Mouse (Mus musculus) myocyte (in vitro differentiated cells): ENCODE measurements around the gene Stk36. TPM values are rescaled to one million over a fixed set of nuclear protein-coding genes. Genes with fewer than 3 reads are reported as not detected.

ENCODE experiments used
- H3K27me3 ChIP-seq: one replicate; pipeline ENCODE4 v1.6.1; 2011; ENCODE audit not compliant: control insufficient read depth, insufficient read depth, insufficient read length
- H3K36me3 ChIP-seq: one replicate; pipeline ENCODE4 v1.6.1; 2011; ENCODE audit not compliant: control insufficient read depth, insufficient read depth
- H3K4me2 ChIP-seq: one replicate; pipeline ENCODE4 v1.6.1; 2011; ENCODE audit warnings: low read depth, control low read depth
- H3K4me3 ChIP-seq: one replicate; pipeline ENCODE4 v1.5.1; 2011; ENCODE audit warnings: mild to moderate bottlenecking, control low read depth, moderate library complexity
- H3K79me2 ChIP-seq: one replicate; pipeline ENCODE4 v1.6.1; 2011; ENCODE audit not compliant: control insufficient read depth, insufficient read depth
- H3ac ChIP-seq: one replicate; pipeline ENCODE4 v1.6.1; 2011; ENCODE audit not compliant: control insufficient read depth, insufficient read length
- CEBPB ChIP-seq: IDR thresholded peaks from 2 replicates; pipeline ENCODE4 v1.6.1; 2011; ENCODE audit warnings: mild to moderate bottlenecking, moderate library complexity; ENCODE audit not compliant: poor library complexity, insufficient read depth, severe bottlenecking
- E2F4 ChIP-seq: IDR thresholded peaks from one replicate; pipeline ENCODE4 v1.6.1; 2011; ENCODE audit warnings: mild to moderate bottlenecking, control low read depth, moderate library complexity; ENCODE audit not compliant: insufficient read depth
- MAX ChIP-seq: IDR thresholded peaks from one replicate; pipeline ENCODE4 v1.6.1; 2011; ENCODE audit warnings: low read depth, mild to moderate bottlenecking, control low read depth
- MYOD1 ChIP-seq, 3 experiments: IDR thresholded peaks; one replicate each; pipeline ENCODE4 v1.6.1; 2011; ENCODE audit warnings: control low read depth in 2 of 3, low read depth in 2 of 3, mild to moderate bottlenecking in 2 of 3, moderate library complexity in 1 of 3; ENCODE audit not compliant: insufficient read length in 2 of 3, control insufficient read depth in 1 of 3
- MYOG ChIP-seq, 3 experiments: IDR thresholded peaks; one replicate each; pipeline ENCODE4 v1.6.1; 2011; ENCODE audit warnings: control low read depth in 2 of 3, low read depth in 2 of 3, mild to moderate bottlenecking in 2 of 3; ENCODE audit not compliant: insufficient read length in 2 of 3, control insufficient read depth in 1 of 3, insufficient read depth in 1 of 3
- POLR2A ChIP-seq: IDR thresholded peaks from one replicate; pipeline ENCODE4 v1.6.1; 2011; ENCODE audit warnings: low read depth, mild to moderate bottlenecking, control low read depth, moderate library complexity; ENCODE audit not compliant: insufficient read length
- POLR2AphosphoS2 ChIP-seq: IDR thresholded peaks from one replicate; pipeline ENCODE4 v1.6.1; 2011; ENCODE audit warnings: low read depth, control low read depth; ENCODE audit not compliant: insufficient read length
- REST ChIP-seq: IDR thresholded peaks from one replicate; pipeline ENCODE4 v1.6.1; 2011; ENCODE audit warnings: mild to moderate bottlenecking, control low read depth, moderate library complexity; ENCODE audit not compliant: insufficient read depth, insufficient read length
- SRF ChIP-seq: IDR thresholded peaks from one replicate; pipeline ENCODE4 v1.6.1; 2011; ENCODE audit warnings: low read depth; ENCODE audit not compliant: control insufficient read depth, insufficient read length
- TCF12 ChIP-seq: IDR thresholded peaks from one replicate; pipeline ENCODE4 v1.6.1; 2011; ENCODE audit warnings: mild to moderate bottlenecking, control low read depth; ENCODE audit not compliant: poor library complexity, insufficient read depth, severe bottlenecking
- TCF3 ChIP-seq: IDR thresholded peaks from one replicate; pipeline ENCODE4 v1.6.1; 2011; ENCODE audit warnings: low read depth, control low read depth; ENCODE audit not compliant: insufficient read length
- USF1 ChIP-seq: IDR thresholded peaks from one replicate; pipeline ENCODE4 v1.6.1; 2011; ENCODE audit warnings: low read depth, mild to moderate bottlenecking, control low read depth, moderate library complexity
- polyA plus RNA-seq: library from polyadenylated mRNA; unstranded; fragments of >200 nt; fragmentation: generic; extraction: Trizol; gene quantifications from one replicate; pipeline ENCODE4 v1.2.1, GENCODE M21; 2012; ENCODE audit warnings: missing spikeins

The Stk36 gene
- polyA plus RNA-seq: 5.2 TPM

GRCm38 (mm10) chr1:74601267-74601962 lies at the start of gene Stk36, which contains the start of gene Rnf25:
Gene Stk36 (plus strand): TSS chr1:74601445.
Gene Rnf25 (minus strand): TSS chr1:74601397.
- Histone ChIP-seq H3K4me2 (peak within 1 kb of the TSS; percentile 87), H3K4me3 (peak within 1 kb of the TSS; percentile 64), H3K27me3 (no peaks in the 10 kb centered on the region), H3K79me2 (peaks cover 20% of the 10 kb centered on the region), H3ac (peak within 1 kb of the TSS; percentile 35), H3K36me3 (peaks cover 19% of the 10 kb centered on the region)
- TF ChIP-seq TCF12: no peak
- peak; percentile 92 for TF ChIP-seq SRF
- TF ChIP-seq MAX: no peak
- TF ChIP-seq REST: no peak
- TF ChIP-seq MYOD1 (IDR thresholded peaks at IDR 0.05; ENCODE audit: control insufficient read depth in 1 of 3, insufficient read length in 2 of 3, low read depth in 2 of 3): peak; percentile 38 to 42 (median 41)
- peak; percentile 81 for TF ChIP-seq POLR2A
- peak; percentile 86 for TF ChIP-seq POLR2AphosphoS2
- TF ChIP-seq CEBPB: no peak
- no peak for TF ChIP-seq TCF3
- no peak for TF ChIP-seq E2F4
- TF ChIP-seq MYOG (IDR thresholded peaks at IDR 0.05; ENCODE audit: control insufficient read depth in 1 of 3, insufficient read depth in 1 of 3, insufficient read length in 2 of 3, low read depth in 2 of 3): peak in 2 of 3 experiments; percentile 6 to 48
- TF ChIP-seq USF1: no peak

- H3K27me3 ChIP-seq: no peaks in the 10 kb centered on the region
- no peak overlapping the region for H3K4me3 ChIP-seq
- no peaks in the 10 kb centered on the region for H3K79me2 ChIP-seq
- H3K4me2 ChIP-seq: no peak overlapping the region
- H3K36me3 ChIP-seq: no peaks in the 10 kb centered on the region
- TF ChIP-seq POLR2A (no peak), TCF12 (no peak), USF1 (no peak), MAX (no peak), MYOD1 (IDR thresholded peaks at IDR 0.05; ENCODE audit: control insufficient read depth in 1 of 3, insufficient read length in 2 of 3, low read depth in 2 of 3) (no peak), MYOG (IDR thresholded peaks at IDR 0.05; ENCODE audit: control insufficient read depth in 1 of 3, insufficient read depth in 1 of 3, insufficient read length in 2 of 3, low read depth in 2 of 3) (no peak), E2F4 (no peak), TCF3 (no peak), REST (no peak), SRF (no peak), CEBPB (no peak), POLR2AphosphoS2 (no peak)
- H3ac ChIP-seq: no peak overlapping the region
These were observed 42.2 kb upstream of the Stk36 start for GRCm38 (mm10) chr1:74559061-74559460.

GRCm38 (mm10) chr1:74565834-74566233 lies 35.4 kb upstream of the Stk36 start:
- Histone ChIP-seq H3K79me2 (no peaks in the 10 kb centered on the region), H3K4me2 (no peak overlapping the region), H3ac (no peak overlapping the region), H3K36me3 (peaks cover 32% of the 10 kb centered on the region), H3K27me3 (no peaks in the 10 kb centered on the region), H3K4me3 (no peak overlapping the region)
- TF ChIP-seq POLR2A (no peak), MAX (no peak), TCF3 (no peak), POLR2AphosphoS2 (no peak), TCF12 (no peak), CEBPB (no peak), SRF (no peak), MYOG (IDR thresholded peaks at IDR 0.05; ENCODE audit: control insufficient read depth in 1 of 3, insufficient read depth in 1 of 3, insufficient read length in 2 of 3, low read depth in 2 of 3) (no peak)

GRCm38 (mm10) chr1:74569739-74570719 lies 31.2 kb upstream of the Stk36 start:
- TF ChIP-seq E2F4 (no peak), REST (no peak), TCF12 (no peak), SRF (no peak), MYOG (IDR thresholded peaks at IDR 0.05; ENCODE audit: control insufficient read depth in 1 of 3, insufficient read depth in 1 of 3, insufficient read length in 2 of 3, low read depth in 2 of 3) (no peak), TCF3 (no peak), MAX (no peak), CEBPB (no peak), MYOD1 (IDR thresholded peaks at IDR 0.05; ENCODE audit: control insufficient read depth in 1 of 3, insufficient read length in 2 of 3, low read depth in 2 of 3) (no peak), POLR2A (no peak), USF1 (no peak), POLR2AphosphoS2 (no peak)
- H3K4me2 ChIP-seq: no peak overlapping the region
- no peak overlapping the region for H3ac ChIP-seq
- peaks cover 45% of the 10 kb centered on the region for H3K36me3 ChIP-seq
- H3K27me3 ChIP-seq: no peaks in the 10 kb centered on the region
- H3K4me3 ChIP-seq: no peak overlapping the region
- H3K79me2 ChIP-seq: no peaks in the 10 kb centered on the region
